Mouse (Mus musculus) hindbrain, embryonic 16.5 days (tissue): ENCODE results near the gene 1700025C18Rik. TPM values are rescaled to one million over a fixed set of nuclear protein-coding genes. Genes with fewer than 3 reads are reported as not detected.

Source experiments
- ATAC-seq: fragments of 200-750 bp; cut with Nextera tagmentation; 2 replicates; pipeline ENCODE4 v1.8.0; 2017; ENCODE audit warnings: moderate TSS enrichment, moderate library complexity
- H3K27ac ChIP-seq: fragments of 300-500 bp; sonication (generic); 2 replicates; pipeline ENCODE4 v1.5.1; 2014; ENCODE audit warnings: low read depth, mild to moderate bottlenecking, control low read depth, low read length, moderate library complexity
- H3K27me3 ChIP-seq: fragments of 300-500 bp; sonication (generic); replicated peaks from 2 replicates; pipeline ENCODE4 v1.6.1; 2014; ENCODE audit warnings: low read length; ENCODE audit not compliant: control insufficient read depth, insufficient read depth
- H3K36me3 ChIP-seq: fragments of 300-500 bp; sonication (generic); 2 replicates; pipeline ENCODE4 v1.6.1; 2014; ENCODE audit warnings: mild to moderate bottlenecking, low read length, moderate library complexity, mixed read lengths; ENCODE audit not compliant: control insufficient read depth, insufficient read depth
- H3K4me1 ChIP-seq: fragments of 300-500 bp; sonication (generic); 2 replicates; pipeline ENCODE4 v1.6.1; 2014; ENCODE audit warnings: low read depth, low read length; ENCODE audit not compliant: control insufficient read depth, insufficient read depth
- H3K4me2 ChIP-seq: fragments of 300-500 bp; sonication (generic); 2 replicates; pipeline ENCODE4 v1.6.1; 2014; ENCODE audit warnings: mild to moderate bottlenecking, low read length, control low read depth, moderate library complexity
- H3K4me3 ChIP-seq: fragments of 300-500 bp; sonication (generic); 2 replicates; pipeline ENCODE4 v1.5.1; 2014; ENCODE audit warnings: mild to moderate bottlenecking, low read length, control low read depth, moderate library complexity
- H3K9ac ChIP-seq: fragments of 300-500 bp; sonication (generic); 2 replicates; pipeline ENCODE4 v1.6.1; 2014; ENCODE audit warnings: low read depth, mild to moderate bottlenecking, control low read depth, low read length, moderate library complexity
- H3K9me3 ChIP-seq: fragments of 300-500 bp; sonication (generic); 2 replicates; pipeline ENCODE4 v1.6.1; 2014; ENCODE audit warnings: mild to moderate bottlenecking, low read length, moderate library complexity; ENCODE audit not compliant: control insufficient read depth
- WGBS: fragments of 180-500 bp; shearing (Covaris S2); extraction: QIAGEN DNeasy Blood & Tissue Kit; methylation state at CpG from one replicate; pipeline ENCODE4 v1.1.7; 2014; 5-methylcytosine and 5-hydroxymethylcytosine counted together
- polyA plus RNA-seq: library from polyadenylated mRNA; unstranded; fragments of >200 nt; fragmentation: Nextera tagmentation; extraction: Ambion mirVana; gene quantifications from 2 replicates; pipeline ENCODE4 v1.2.1, GENCODE M21; 2015

The 1700025C18Rik gene
- polyA plus RNA-seq, result not detected in 2 replicates

DNA sequence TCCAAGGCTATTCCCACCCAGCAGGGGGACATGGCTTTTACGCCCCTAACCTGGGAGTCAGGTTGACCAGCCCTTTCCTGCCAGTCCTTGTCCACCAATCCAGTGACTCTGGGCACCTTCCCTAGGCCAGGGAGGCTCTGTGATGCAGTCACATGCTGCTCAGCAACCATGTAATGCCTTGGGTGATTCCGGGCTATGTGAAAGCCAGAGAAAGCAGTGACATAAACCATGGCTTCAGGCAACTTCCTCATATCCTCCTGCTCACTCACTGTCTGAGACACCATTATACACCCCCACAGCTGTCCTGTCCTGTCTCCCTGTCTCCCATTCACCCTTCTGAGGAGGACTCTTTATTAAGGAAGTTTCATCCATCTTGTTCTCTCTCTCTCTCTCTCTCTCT is at the start of gene 1700025C18Rik:
Gene 1700025C18Rik (minus strand): TSS at position 101 of the 400 bp plus-strand sequence.
- Histone ChIP-seq H3K4me2 (no peak within 1 kb of the TSS), H3K9me3 (no peaks in the 10 kb centered on the region), H3K9ac (no peak within 1 kb of the TSS), H3K27me3 (no peaks in the 10 kb centered on the region), H3K36me3 (no peaks in the 10 kb centered on the region), H3K4me3 (no peak within 1 kb of the TSS), H3K4me1 (peaks cover 2% of the 10 kb centered on the region; the same call in 1 of the 2 replicates), H3K27ac (no peak within 1 kb of the TSS)
- WGBS, result 77% methylated on average over 2 of the region's 2 CpGs
- ATAC-seq, result no peak

DNA sequence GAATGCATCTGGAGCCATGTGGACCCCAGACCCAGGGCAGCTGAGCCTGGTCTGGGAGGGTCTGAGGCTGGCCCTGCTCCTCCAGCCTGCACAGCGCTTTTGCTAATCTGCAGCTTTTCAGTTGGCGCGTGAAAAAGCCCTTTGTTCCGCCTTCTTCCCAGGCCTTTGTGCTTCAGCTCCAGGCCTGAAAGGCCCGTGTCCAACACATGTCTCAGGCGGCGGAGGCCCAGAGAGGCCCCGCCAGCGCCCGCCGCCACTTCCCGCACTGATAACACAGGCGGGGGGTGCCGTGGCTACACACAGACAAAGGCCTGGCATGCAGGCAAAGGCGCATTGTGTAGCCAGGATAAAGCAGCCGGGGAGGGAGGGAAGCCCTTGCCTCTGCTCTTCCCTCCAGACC is 45.5 kb upstream of the 1700025C18Rik start:
- Histone ChIP-seq H3K27me3 (peaks cover 4% of the 10 kb centered on the region; the same call in 1 of the 2 replicates), H3K9ac (peak overlapping the region; percentile 19), H3K4me2 (no peak overlapping the region), H3K4me1 (peaks cover 25% of the 10 kb centered on the region), H3K9me3 (no peaks in the 10 kb centered on the region), H3K4me3 (no peak overlapping the region), H3K36me3 (no peaks in the 10 kb centered on the region), H3K27ac (peak overlapping the region; percentile 4)
- WGBS, result 8% methylated on average over 16 of the region's 16 CpGs
- peak; percentile 66 for ATAC-seq

DNA sequence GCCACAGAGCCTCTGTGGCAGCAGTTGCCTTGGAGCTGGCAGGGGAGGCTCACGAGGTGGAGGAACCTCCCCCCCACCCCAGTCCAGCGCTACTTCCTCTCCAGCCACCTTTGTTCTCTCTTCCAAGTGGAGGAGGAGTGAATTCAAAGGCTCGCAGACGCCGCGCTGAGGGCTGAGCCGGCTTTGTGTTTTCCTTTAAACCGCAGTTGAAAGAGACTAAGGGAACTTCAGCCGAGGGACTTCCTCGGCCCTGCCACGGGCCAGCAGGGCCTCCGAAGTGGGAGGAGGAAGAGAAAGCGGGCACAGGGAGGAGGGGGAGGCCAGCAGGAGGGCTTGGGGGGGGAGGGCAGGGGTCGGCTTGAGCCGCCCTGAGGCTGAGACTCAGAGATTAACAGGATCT is 43.0 kb upstream of the 1700025C18Rik start:
- Histone ChIP-seq H3K4me1 (peaks cover 28% of the 10 kb centered on the region), H3K36me3 (no peaks in the 10 kb centered on the region), H3K27ac (peak overlapping the region; percentile 70), H3K27me3 (peaks cover 4% of the 10 kb centered on the region; the same call in 1 of the 2 replicates), H3K4me2 (peak overlapping the region; percentile 19; the same call in 1 of the 2 replicates), H3K4me3 (no peak overlapping the region), H3K9me3 (no peaks in the 10 kb centered on the region), H3K9ac (peak overlapping the region; percentile 31; the same call in 1 of the 2 replicates)
- peak; percentile 55; the same call in 1 of the 2 replicates for ATAC-seq
- WGBS, result under 1% methylated on average over 15 of the region's 15 CpGs

DNA sequence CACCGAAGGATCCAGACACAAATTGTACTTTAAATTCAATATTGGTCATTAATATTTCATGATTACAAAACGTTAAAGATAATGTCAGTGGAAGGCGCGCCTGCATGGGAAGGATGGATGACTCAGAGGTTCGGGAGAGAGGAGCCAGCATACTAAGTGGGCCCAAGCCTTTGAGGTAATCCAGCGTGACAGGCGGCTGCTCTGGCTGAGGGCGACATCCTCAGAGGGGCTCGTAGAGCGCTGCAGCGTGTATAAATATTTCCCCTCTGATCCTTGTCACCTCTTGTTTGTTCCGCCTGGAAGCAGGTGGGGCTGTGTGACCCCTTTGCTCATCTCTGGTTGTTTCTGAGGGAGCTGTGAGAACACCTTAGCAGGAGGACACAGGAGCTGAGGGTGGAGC is 40.9 kb upstream of the 1700025C18Rik start:
- Histone ChIP-seq H3K27ac (no peak overlapping the region), H3K9ac (no peak overlapping the region), H3K4me3 (no peak overlapping the region), H3K9me3 (no peaks in the 10 kb centered on the region), H3K27me3 (no peaks in the 10 kb centered on the region; the same call in 1 of the 2 replicates), H3K36me3 (no peaks in the 10 kb centered on the region), H3K4me1 (peaks cover 27% of the 10 kb centered on the region), H3K4me2 (no peak overlapping the region)
- WGBS, result 14% methylated on average over 12 of the region's 12 CpGs
- ATAC-seq, result no peak

DNA sequence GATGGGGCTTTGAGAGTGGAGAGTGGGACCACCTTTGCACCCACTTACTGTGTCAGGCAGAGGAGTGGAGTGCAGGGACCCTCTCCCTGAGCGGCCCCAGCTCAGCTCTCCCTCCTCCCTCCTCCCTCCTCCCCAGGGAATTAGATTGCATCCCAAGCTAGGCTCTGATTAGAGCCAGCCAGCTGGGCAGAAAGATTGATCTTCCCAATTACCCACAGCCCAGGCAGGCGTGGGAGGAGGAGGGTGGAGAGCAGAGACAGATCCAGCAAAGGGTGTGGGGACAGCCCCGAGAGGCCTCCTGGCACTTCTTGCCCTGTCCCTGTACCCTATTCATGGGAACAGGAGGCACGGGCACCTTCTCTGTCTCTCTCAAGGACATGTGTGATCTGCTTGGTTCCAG is 38.6 kb upstream of the 1700025C18Rik start:
- Histone ChIP-seq H3K4me2 (no peak overlapping the region), H3K4me1 (peaks cover 18% of the 10 kb centered on the region), H3K4me3 (no peak overlapping the region), H3K9ac (no peak overlapping the region), H3K36me3 (no peaks in the 10 kb centered on the region), H3K27ac (no peak overlapping the region), H3K9me3 (no peaks in the 10 kb centered on the region), H3K27me3 (no peaks in the 10 kb centered on the region; the same call in 1 of the 2 replicates)
- peak; percentile 12; the same call in 1 of the 2 replicates for ATAC-seq
- 37% methylated on average over 4 of the region's 4 CpGs for WGBS

DNA sequence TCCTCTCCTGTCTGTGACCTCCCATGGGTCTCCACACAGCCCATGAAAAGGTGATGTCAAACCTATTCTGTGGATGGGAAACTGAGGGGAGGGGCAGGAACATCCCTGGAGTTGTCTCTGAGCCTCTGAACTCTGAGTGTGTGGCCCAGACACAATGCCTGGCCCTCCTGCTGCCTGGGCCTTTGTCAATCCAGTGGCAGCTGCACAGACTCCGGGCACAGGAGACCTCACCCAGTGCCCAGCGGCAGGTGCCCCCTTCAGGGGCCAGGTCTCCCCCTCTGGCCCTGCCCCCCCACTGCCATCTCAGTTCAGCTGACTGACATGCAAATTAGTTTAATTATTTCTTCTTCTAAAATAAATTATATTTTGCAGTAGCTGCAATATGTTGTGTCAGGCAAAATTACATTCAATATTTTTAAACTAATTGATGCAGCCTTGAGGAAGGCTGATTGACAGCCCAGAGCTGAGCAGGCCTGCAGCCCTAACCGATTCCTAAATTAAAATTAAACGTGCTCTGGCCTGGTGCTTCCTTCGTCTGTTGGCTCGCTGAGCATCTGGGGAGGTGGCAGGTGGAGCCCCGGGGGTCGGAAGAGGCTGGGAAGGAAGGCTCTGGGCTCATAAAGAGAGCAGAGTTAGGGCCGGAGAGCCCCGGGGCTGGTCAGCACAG is 36.5 kb upstream of the 1700025C18Rik start:
- Histone ChIP-seq H3K36me3 (no peaks in the 10 kb centered on the region), H3K9ac (peak overlapping the region; percentile 30; the same call in 1 of the 2 replicates), H3K4me3 (no peak overlapping the region), H3K4me2 (no peak overlapping the region), H3K9me3 (no peaks in the 10 kb centered on the region), H3K4me1 (peaks cover 8% of the 10 kb centered on the region), H3K27ac (no peak overlapping the region), H3K27me3 (no peaks in the 10 kb centered on the region; the same call in 1 of the 2 replicates)
- WGBS, result 18% methylated on average over 10 of the region's 10 CpGs
- ATAC-seq, result no peak

DNA sequence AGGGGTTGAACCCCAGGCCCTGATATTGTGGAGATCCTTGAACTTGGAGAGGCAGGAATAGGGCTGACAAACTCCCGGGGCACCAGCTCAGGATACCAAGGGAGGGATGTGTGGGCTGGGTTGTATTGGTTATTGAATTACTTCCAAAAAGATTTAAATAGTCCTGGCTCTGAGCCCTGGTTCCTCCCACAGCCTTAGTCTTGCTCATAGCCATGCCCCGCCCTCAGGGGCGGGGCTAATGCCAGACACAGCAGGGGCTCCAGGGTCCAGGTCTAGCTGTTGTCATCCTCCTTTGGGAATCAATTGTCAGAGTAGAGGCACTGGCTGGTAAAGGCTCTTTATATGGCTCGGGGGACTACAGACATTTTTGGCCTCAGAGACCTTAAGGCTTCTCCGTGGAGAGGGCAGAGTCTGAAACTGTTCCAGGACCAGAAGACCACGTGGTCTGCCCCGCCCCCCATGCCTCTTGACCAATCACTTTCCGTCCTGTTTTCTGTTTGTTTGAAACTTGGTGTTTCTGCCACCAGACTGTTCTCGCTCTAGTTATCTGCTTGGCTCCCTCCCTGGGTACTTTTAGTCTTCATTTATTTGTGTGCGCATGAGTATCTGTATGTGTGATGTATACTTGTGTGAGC is 30.8 kb upstream of the 1700025C18Rik start:
- no peaks in the 10 kb centered on the region; the same call in 1 of the 2 replicates for H3K27me3 ChIP-seq
- WGBS, result 30% methylated on average over 10 of the region's 10 CpGs
- no peak overlapping the region for H3K4me2 ChIP-seq
- H3K9me3 ChIP-seq, result no peaks in the 10 kb centered on the region
- H3K4me1 ChIP-seq, result peaks cover 12% of the 10 kb centered on the region
- no peak overlapping the region; the same call in 1 of the 2 replicates for H3K27ac ChIP-seq
- H3K9ac ChIP-seq, result no peak overlapping the region
- H3K36me3 ChIP-seq, result no peaks in the 10 kb centered on the region
- peak; percentile 32; the same call in 1 of the 2 replicates for ATAC-seq
- no peak overlapping the region for H3K4me3 ChIP-seq

DNA sequence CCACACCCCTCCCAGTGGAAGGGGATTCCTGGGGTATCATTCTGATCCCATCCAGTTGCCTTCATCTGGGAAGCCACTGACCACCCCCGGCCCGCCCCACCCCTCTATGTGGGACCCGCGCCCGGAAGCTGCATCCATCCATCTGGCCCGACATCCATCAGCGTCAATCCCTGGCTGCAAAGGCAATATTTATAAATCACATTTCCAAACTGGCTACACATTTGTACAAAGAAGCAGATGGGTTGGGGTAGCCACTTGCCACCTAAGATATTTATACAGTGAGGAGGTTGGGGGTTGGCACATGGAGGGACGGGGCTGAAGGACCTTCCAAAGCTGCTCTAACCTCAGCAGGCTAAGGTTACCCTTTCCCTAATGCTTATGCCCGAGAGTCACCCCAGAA is 30.2 kb upstream of the 1700025C18Rik start:
- H3K9me3 ChIP-seq, result no peaks in the 10 kb centered on the region
- H3K9ac ChIP-seq, result no peak overlapping the region
- H3K4me3 ChIP-seq, result no peak overlapping the region
- H3K4me1 ChIP-seq, result peaks cover 12% of the 10 kb centered on the region
- H3K36me3 ChIP-seq, result no peaks in the 10 kb centered on the region
- H3K27me3 ChIP-seq, result no peaks in the 10 kb centered on the region; the same call in 1 of the 2 replicates
- WGBS, result 64% methylated on average over 9 of the region's 9 CpGs
- no peak overlapping the region; the same call in 1 of the 2 replicates for H3K27ac ChIP-seq
- ATAC-seq, result 0 out of 2 replicates have a peak, but pooled peaks have one; percentile 18
- H3K4me2 ChIP-seq, result no peak overlapping the region

DNA sequence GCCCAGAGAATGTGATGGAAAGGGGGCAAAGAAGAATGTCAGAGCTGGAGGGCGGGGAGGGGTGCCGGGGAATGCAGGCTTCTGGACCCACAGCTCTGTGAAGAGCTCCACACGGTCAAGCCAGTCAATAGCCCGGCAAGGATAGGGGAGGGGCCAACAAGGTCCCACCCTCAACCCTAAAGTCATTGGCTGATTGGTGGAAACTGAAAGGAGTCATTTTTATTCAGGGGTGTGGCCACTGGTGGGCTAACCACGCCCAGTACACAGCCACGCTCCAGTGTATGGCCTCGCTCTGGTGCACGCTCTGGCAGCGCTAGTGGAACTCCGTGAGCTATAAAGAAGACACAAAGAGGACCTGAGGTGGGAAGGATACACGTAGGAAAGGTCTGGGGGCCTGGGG is 23.2 kb upstream of the 1700025C18Rik start:
- Histone ChIP-seq H3K9me3 (no peaks in the 10 kb centered on the region), H3K36me3 (no peaks in the 10 kb centered on the region), H3K27me3 (peaks cover 24% of the 10 kb centered on the region), H3K27ac (no peak overlapping the region), H3K4me1 (peaks cover 2% of the 10 kb centered on the region), H3K9ac (no peak overlapping the region), H3K4me2 (no peak overlapping the region), H3K4me3 (no peak overlapping the region)
- 33% methylated on average over 11 of the region's 11 CpGs for WGBS
- ATAC-seq, result peak; percentile 28; the same call in 1 of the 2 replicates
